Mouse (Mus musculus): ENCODE data around the gene Utrn.

DNA sequence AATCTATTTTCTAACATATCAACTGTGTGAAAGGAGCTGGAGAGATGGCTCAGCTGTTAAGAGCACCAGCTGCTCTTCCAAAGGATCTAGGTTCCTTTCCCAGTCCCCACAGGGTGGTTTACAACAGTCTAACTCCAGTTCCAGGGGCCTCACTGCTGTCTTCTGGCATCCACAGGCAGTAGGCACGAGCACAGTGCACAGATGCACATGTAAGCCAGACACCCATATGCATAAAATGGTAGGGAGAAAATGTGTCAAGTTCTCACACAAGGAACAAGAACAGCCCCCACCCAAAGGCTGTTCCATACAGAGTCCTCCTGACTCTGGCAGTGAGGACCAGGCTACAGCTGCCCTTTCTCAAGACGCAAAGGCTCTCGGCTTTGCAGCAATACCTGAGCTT is 185.1 kb downstream of the Utrn start:
- no peak for TF ChIP-seq CTCF (conservative IDR thresholded peaks at IDR 0.05 in 1 of 2, IDR thresholded peaks at IDR 0.05 in 1 of 2; ENCODE audit: low read depth in 2 of 2, low read length in 2 of 2)
- TF ChIP-seq POLR2A (IDR thresholded peaks at IDR 0.05; ENCODE audit: low read depth, low read length) = no peak
- no peak for TF ChIP-seq ZKSCAN1 (IDR thresholded peaks at IDR 0.05; ENCODE audit: borderline replicate concordance, low read depth, low read length)
- TF ChIP-seq ZC3H11A (IDR thresholded peaks at IDR 0.05; ENCODE audit: low read depth, low read length) = no peak
- no peak for TF ChIP-seq SIN3A (IDR thresholded peaks at IDR 0.05; ENCODE audit: low read length)
- no peak for TF ChIP-seq MAZ (IDR thresholded peaks at IDR 0.05; ENCODE audit: low read depth, low read length)
- TF ChIP-seq EP300 (IDR thresholded peaks at IDR 0.05; ENCODE audit: low read length) = no peak
- TF ChIP-seq TCF12 (IDR thresholded peaks at IDR 0.05; ENCODE audit: low read depth, low read length) = no peak
- TF ChIP-seq CHD1 (IDR thresholded peaks at IDR 0.05; ENCODE audit: low read depth, low read length) = no peak
- TF ChIP-seq ZNF384 (IDR thresholded peaks at IDR 0.05; ENCODE audit: low read depth, low read length) = no peak
